Mouse (Mus musculus) midbrain, embryonic 16.5 days (tissue): ENCODE data around the gene Emsy. TPM values are rescaled to one million over a fixed set of nuclear protein-coding genes. Genes with fewer than 3 reads are reported as not detected.
A peak's percentile ranks its signal among the peaks of the same experiment; 100 is the strongest.

Experiments used
- ATAC-seq: fragments of 200-750 bp; cut with Nextera tagmentation; 2 replicates; pipeline ENCODE4 v1.8.0; 2017; ENCODE audit warnings: moderate TSS enrichment
- H3K27ac ChIP-seq: fragments of 300-500 bp; sonication (generic); 2 replicates; pipeline ENCODE4 v1.5.1; 2014; ENCODE audit warnings: mild to moderate bottlenecking, low read length, mixed read lengths
- H3K27me3 ChIP-seq: fragments of 300-500 bp; sonication (generic); 2 replicates; pipeline ENCODE4 v1.6.1; 2014; ENCODE audit warnings: low read depth, low read length, mixed read lengths; ENCODE audit not compliant: control insufficient read depth, insufficient read depth
- H3K36me3 ChIP-seq: fragments of 300-500 bp; sonication (generic); 2 replicates; pipeline ENCODE4 v1.6.1; 2014; ENCODE audit warnings: mild to moderate bottlenecking, low read length, moderate library complexity, mixed read lengths; ENCODE audit not compliant: control insufficient read depth, insufficient read depth
- H3K4me1 ChIP-seq: fragments of 300-500 bp; sonication (generic); 2 replicates; pipeline ENCODE4 v1.6.1; 2014; ENCODE audit warnings: mild to moderate bottlenecking, low read length, mixed read lengths; ENCODE audit not compliant: control insufficient read depth, insufficient read depth
- H3K4me2 ChIP-seq: fragments of 300-500 bp; sonication (generic); 2 replicates; pipeline ENCODE4 v1.6.1; 2014; ENCODE audit warnings: mild to moderate bottlenecking, low read length, mixed read lengths
- H3K4me3 ChIP-seq: fragments of 300-500 bp; sonication (generic); 2 replicates; pipeline ENCODE4 v1.5.1; 2014; ENCODE audit warnings: low read depth, mild to moderate bottlenecking, low read length, moderate library complexity, mixed read lengths
- H3K9ac ChIP-seq: fragments of 300-500 bp; sonication (generic); 2 replicates; pipeline ENCODE4 v1.6.1; 2014; ENCODE audit warnings: low read depth, low read length, mixed read lengths
- H3K9me3 ChIP-seq: fragments of 300-500 bp; sonication (generic); replicated peaks from 2 replicates; pipeline ENCODE4 v1.6.1; 2014; ENCODE audit warnings: mild to moderate bottlenecking, low read length, mixed read lengths; ENCODE audit not compliant: control insufficient read depth, poor library complexity, severe bottlenecking
- WGBS: fragments of 180-500 bp; shearing (Covaris S2); extraction: QIAGEN DNeasy Blood & Tissue Kit; methylation state at CpG from one replicate; pipeline ENCODE4 v1.1.7; 2014; 5-methylcytosine and 5-hydroxymethylcytosine counted together
- polyA plus RNA-seq: library from polyadenylated mRNA; unstranded; fragments of >200 nt; fragmentation: Nextera tagmentation; extraction: Ambion mirVana; gene quantifications from 2 replicates; pipeline ENCODE4 v1.2.1, GENCODE M21; 2015

The Emsy gene
- polyA plus RNA-seq: 38.8 and 40.0 TPM in 2 replicates

DNA sequence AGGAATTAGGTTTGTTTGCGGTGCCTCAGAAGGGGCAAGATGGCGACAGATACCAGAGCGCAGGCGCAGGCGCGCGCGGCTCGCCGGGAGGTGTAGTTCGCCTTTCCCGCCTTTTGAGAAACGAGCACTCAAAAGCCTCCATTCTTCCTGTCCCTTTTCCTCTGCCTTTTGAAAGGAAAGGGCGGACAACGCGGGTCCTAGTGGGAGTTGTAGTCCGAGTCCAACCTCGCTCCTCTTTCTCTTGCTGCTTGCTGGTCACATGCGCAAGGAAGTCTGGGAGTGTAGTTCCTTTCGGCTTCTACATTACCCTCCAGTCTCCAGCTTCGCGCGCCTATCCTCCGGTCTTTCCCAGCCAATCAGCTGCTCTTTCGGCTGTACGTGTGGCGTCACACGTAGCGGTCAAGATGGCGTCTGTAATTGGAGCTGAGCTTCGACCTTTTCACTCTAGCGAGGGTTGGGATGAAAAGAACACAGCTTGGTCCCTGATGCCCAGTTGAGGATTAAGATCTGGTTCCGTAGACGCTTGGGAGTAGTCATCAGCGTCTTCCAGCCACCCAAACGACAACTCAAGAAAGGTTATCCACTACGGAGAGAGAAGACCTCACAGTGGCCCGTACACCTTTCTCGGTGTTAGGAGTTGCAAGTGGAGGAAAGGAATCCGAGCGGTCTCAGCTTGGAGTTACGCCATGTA lies at the start of gene Emsy:
Emsy (minus strand) TSS at position 253 of the 691 bp plus-strand sequence.
- peak; percentile 98 for ATAC-seq
- H3K4me2 ChIP-seq: peak within 1 kb of the TSS; percentile 91

DNA sequence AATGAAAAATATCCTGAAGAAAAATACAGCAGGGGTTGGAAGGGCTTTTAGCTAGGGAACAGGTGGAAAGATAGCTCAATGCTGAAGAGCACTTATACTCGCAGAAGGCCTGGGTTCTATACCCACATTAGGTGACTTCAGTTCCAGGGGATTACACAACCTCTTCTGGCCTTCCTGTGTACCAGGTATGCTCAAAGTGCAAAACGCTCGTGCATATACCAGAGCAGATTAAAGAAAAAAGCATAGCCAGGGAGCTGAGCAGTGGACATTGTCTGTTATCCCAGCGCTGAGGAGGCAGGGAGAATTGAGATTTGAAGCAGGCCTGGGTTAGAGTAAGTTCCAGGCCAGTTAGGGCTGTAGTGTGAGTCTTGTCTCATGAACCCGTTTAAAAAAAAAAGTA lies 47.7 kb upstream of the Emsy start:
- no peak overlapping the region for H3K27ac ChIP-seq
- H3K4me3 ChIP-seq: peak overlapping the region; percentile 99
- peak overlapping the region; percentile 68 for H3K4me2 ChIP-seq
- no peaks in the 10 kb centered on the region for H3K36me3 ChIP-seq
- no peak for ATAC-seq
- WGBS: 54% methylated on average over 5 of the region's 5 CpGs
- H3K9ac ChIP-seq: peak overlapping the region; percentile 47; the same call in 1 of the 2 replicates
- no peaks in the 10 kb centered on the region for H3K27me3 ChIP-seq
- H3K9me3 ChIP-seq: no peaks in the 10 kb centered on the region
- H3K4me1 ChIP-seq: peaks cover 25% of the 10 kb centered on the region

More for the DNA sequence above, at the start of gene Emsy:
- Histone ChIP-seq H3K9me3 (no peaks in the 10 kb centered on the region), H3K4me3 (peak within 1 kb of the TSS; percentile 95), H3K36me3 (no peaks in the 10 kb centered on the region), H3K4me1 (peaks cover 28% of the 10 kb centered on the region), H3K27ac (peak within 1 kb of the TSS; percentile 95), H3K27me3 (no peaks in the 10 kb centered on the region), H3K9ac (peak within 1 kb of the TSS; percentile 90)
- WGBS: under 1% methylated on average over 42 of the region's 42 CpGs

DNA sequence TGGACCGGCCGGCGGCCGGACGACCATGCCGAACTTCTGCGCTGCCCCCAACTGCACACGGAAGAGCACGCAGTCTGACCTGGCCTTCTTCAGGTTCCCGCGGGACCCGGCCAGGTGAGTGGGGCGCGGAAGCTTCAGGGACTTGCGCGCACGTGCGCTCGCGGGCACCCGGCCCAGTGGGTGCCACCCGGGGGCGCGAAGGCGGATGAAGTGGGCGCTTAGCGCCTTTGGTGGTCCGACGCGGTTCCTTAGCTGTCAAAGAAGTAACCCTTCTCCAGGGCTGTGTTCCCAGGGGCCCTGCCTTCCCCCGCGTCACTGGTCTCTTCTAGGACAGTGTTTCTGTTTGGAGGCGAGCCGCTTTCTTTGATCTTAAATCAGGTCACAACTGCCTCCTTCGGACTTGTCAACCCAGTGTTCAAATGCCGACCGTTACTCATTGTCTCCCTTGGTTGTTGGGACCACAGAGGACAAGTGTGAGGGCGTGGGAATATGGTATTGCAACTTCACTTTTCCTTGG lies 46.8 kb upstream of the Emsy start:
- Histone ChIP-seq H3K4me2 (peak overlapping the region; percentile 68), H3K27ac (peak overlapping the region; percentile 86), H3K4me3 (peak overlapping the region; percentile 99), H3K9ac (peak overlapping the region; percentile 91), H3K4me1 (peaks cover 25% of the 10 kb centered on the region), H3K9me3 (no peaks in the 10 kb centered on the region), H3K27me3 (no peaks in the 10 kb centered on the region), H3K36me3 (no peaks in the 10 kb centered on the region)
- under 1% methylated on average over 38 of the region's 38 CpGs for WGBS
- ATAC-seq: peak; percentile 38

DNA sequence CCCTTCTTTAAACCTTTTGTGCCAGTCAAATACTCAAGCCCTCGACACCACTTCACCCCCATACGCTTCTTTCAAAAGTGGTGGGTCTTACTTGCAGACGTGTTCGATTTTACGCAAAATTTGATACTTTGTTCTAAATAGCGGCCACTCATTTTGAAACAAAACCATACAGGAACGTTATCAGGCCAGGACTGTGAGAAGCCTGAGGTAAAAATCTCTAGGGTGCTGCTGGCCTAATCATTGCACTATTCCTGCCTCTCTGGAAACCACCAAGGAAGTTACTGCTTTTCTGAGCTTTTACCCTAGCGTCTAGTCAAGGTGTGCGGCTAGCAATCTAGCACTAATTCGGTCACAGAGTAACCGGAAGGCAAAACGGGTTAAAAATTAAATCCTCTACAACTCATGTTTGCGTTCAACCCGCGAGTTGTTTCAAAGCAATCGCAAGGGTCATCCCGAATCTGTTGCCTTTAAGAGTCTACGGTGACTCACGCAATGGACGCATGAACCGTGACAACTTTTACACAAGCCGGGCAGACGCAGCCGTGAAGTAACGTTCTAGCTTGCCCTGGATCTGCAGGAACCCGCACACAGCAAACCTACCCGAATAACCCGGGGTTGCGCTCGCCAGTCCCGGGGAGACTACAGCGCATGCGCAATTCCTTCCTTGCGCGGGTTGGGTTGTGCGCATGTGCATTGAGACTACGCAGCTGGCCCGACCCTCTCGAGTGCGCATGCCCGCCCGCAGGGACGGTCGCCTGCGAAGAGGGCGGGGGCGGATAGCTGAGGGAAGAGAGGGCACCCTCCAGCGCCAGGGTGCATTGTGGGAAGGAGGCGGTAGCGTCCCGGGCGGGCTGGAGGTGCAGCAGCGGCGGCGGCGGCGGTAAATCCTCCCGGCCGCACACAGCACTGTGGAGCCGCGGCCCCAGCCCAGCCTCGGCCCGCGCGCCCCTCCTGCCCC lies 46.0 kb upstream of the Emsy start, which contains the start of gene Thap12:
Thap12 (plus strand) TSS at position 821 of the 958 bp plus-strand sequence.
- 3% methylated on average over 52 of the region's 65 CpGs for WGBS
- no peaks in the 10 kb centered on the region for H3K27me3 ChIP-seq

DNA sequence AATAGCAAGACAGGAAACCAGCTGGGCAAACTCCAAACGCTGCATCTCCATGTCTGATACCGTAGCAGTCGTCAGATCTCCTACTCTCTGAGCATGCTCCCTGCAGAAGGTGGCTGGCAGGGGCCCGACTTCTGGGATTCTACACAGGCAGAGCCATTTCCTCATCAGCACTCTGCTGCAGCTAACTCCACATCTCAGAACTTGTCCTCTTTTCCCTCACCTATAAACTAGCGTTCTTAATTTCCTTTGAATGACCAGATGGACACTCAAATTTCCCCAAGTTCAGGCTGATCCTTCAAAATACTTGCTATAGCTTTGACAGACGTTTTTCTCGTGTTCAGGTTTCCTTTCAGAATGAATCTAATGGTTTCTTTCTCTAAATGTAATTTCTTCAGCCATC lies 45.2 kb upstream of the Emsy start:
- WGBS: 61% methylated on average over 7 of the region's 7 CpGs
- no peak for ATAC-seq
- Histone ChIP-seq H3K27me3 (no peaks in the 10 kb centered on the region), H3K9me3 (no peaks in the 10 kb centered on the region), H3K4me2 (peak overlapping the region; percentile 75), H3K27ac (no peak overlapping the region), H3K4me3 (peak overlapping the region; percentile 99), H3K4me1 (peaks cover 25% of the 10 kb centered on the region), H3K9ac (no peak overlapping the region), H3K36me3 (no peaks in the 10 kb centered on the region)

More for the DNA sequence above, 46.0 kb upstream of the Emsy start, which contains the start of gene Thap12:
- Histone ChIP-seq H3K4me1 (peaks cover 25% of the 10 kb centered on the region), H3K4me2 (peak within 1 kb of the TSS; percentile 75), H3K27ac (peak within 1 kb of the TSS; percentile 86), H3K9me3 (no peaks in the 10 kb centered on the region), H3K9ac (peak within 1 kb of the TSS; percentile 91), H3K4me3 (peak within 1 kb of the TSS; percentile 99), H3K36me3 (no peaks in the 10 kb centered on the region)
- peak; percentile 99 for ATAC-seq

DNA sequence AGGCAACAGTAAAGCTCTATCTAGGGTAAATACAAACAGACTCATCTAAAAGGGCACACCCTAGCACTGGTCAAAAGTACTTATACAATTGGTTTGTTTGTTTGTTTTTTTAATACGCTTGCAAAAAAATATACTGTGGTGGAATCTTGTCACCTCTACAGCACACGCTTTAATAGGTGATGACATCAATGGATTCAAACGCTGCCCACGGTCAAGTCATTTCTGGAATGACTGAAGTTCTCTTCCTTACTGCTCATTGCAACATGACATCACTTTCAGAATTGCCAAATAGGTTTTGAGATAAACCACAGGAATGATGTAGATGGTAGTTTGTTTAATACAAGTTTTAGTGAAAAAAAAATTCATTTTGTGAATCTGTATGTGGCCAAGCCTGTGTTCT lies 42.0 kb upstream of the Emsy start:
- Histone ChIP-seq H3K9me3 (no peaks in the 10 kb centered on the region), H3K4me1 (peaks cover 7% of the 10 kb centered on the region), H3K9ac (no peak overlapping the region), H3K36me3 (no peaks in the 10 kb centered on the region), H3K4me2 (no peak overlapping the region), H3K27me3 (no peaks in the 10 kb centered on the region), H3K4me3 (no peak overlapping the region), H3K27ac (no peak overlapping the region)
- 91% methylated on average over 4 of the region's 4 CpGs for WGBS
- ATAC-seq: no peak

DNA sequence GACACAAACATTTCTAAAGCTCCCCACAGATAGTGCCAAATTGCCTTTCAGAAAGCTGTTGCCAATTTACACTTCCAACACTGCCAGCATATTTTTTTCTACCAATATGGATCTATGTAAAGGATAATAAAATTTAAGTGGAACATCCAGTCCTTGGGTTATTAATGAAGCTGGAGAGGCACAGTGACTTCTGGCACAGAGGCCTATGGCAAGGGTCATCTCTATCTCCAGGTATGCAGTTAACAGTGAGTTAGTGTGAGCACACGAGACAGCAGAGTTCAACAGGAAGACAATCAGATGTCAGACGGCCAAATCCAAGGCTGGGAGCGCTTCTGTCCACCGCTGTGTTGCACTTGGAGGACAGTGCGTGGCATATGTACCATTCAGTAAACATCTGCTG lies 41.5 kb upstream of the Emsy start:
- Histone ChIP-seq H3K4me3 (no peak overlapping the region), H3K4me1 (peaks cover 7% of the 10 kb centered on the region), H3K9me3 (no peaks in the 10 kb centered on the region), H3K27ac (no peak overlapping the region), H3K36me3 (no peaks in the 10 kb centered on the region), H3K9ac (no peak overlapping the region), H3K27me3 (no peaks in the 10 kb centered on the region), H3K4me2 (no peak overlapping the region)
- WGBS: 65% methylated on average over 5 of the region's 5 CpGs
- ATAC-seq: no peak

DNA sequence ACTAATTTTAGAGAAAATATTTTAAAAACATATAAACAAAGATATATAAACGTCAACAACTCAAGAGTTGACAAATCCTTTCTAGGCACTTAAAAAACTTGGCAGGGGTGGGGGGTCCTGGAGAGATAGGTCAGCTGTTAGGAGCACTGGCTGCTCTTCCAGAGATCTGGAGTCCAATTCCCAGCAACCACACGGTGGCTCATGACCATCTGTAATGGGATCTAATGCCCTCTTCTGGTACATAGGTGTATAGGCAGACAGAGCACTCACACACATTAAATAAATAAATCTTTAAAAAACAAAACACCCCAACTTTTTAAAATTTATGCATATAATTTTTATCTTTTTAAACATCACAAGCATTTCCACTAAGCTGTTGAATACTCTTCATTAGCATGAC lies 40.9 kb upstream of the Emsy start:
- ATAC-seq: no peak
- H3K9me3 ChIP-seq: no peaks in the 10 kb centered on the region

More for the DNA sequence above, 40.9 kb upstream of the Emsy start:
- Histone ChIP-seq H3K4me1 (peaks cover 7% of the 10 kb centered on the region), H3K36me3 (no peaks in the 10 kb centered on the region), H3K4me3 (no peak overlapping the region), H3K9ac (no peak overlapping the region), H3K27me3 (no peaks in the 10 kb centered on the region), H3K4me2 (no peak overlapping the region), H3K27ac (no peak overlapping the region)
- WGBS: 7% methylated on average over 2 of the region's 2 CpGs
